Mouse (Mus musculus) cortical plate, adult 2 months (tissue): ENCODE results near the gene Frmd4a.
A peak's percentile ranks its signal among the peaks of the same experiment; 100 is the strongest.

ENCODE experiments used
- CTCF ChIP-seq: fragments of 200-500 bp; IDR thresholded peaks from 2 replicates; pipeline ENCODE4 v1.5.1; 2011; ENCODE audit warnings: mild to moderate bottlenecking, control low read depth, low read length; ENCODE audit not compliant: insufficient read depth; ENCODE audit errors: extremely low read depth
- POLR2A ChIP-seq: fragments of 200-500 bp; IDR thresholded peaks from 2 replicates; pipeline ENCODE4 v1.6.1; 2011; ENCODE audit warnings: mild to moderate bottlenecking, low read length, control low read depth; ENCODE audit not compliant: insufficient read depth; ENCODE audit errors: extremely low read depth

GRCm38 (mm10) chr2:4018431-4018876, 937 bp downstream of the Frmd4a start:
- TF ChIP-seq POLR2A (0 out of 2 replicates have a peak, but pooled peaks have one; percentile 40), CTCF (no peak)
